8 mouse cellular contexts compared by ENCODE assay signal in the genomic region with DNA sequence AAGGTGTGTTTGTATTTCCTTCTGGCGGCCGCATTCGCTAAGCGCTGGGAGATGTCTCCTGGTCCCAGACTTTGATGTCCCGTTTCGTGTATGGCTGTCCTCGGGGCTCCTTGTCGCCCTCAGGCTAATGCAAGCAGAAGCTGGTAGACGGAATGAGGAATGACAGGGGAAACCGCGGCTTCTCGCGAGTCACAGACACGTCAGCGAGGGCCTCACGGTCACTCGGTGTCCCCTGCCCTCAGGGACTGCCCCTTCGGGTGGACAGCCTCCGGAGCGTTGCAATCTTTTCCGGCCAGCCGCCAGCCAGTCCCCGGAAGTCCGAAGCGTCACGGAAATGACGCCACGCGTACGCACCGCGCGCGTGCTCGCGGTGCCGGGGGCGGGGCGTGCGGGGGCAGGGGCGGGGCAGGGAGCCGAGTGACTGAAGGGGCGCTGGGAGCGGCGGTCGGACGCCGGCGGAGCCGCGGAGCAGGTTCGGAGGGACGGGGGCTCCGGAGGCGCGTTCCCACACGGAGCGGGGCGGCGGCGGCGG. TPM values are rescaled to one million over a fixed set of nuclear protein-coding genes. Genes with fewer than 3 reads are reported as not detected.
DNase-seq lines count a peak whose midpoint lies in the region; ATAC-seq and TF ChIP-seq lines count a peak whose summit lies in the region.

A gene (plus strand): TSS at position 376 of the 532 bp plus-strand sequence.

- intact Hi-C loops in left cerebral cortex, postnatal 36 days (cut with DNase I), result loop anchor here (1.0 kb wide), 1 partner anchor 51 kb away; no protein-coding TSS in a partner anchor

- no peaks in the 10 kb centered on the region for H3K36me3 ChIP-seq in embryonic facial prominence, embryonic 11.5 days (replicated peaks; ENCODE audit: control insufficient read depth, insufficient read depth, low read depth, low read length)
- no peaks in the 10 kb centered on the region for H3K36me3 ChIP-seq in intestine, postnatal 0 days (ENCODE audit: control insufficient read depth, insufficient read depth)
- H3K36me3 ChIP-seq in midbrain, embryonic 10.5 days, result no peaks in the 10 kb centered on the region

- peak; percentile 96 for DNase-seq in adrenal gland, postnatal 25 days
- DNase-seq in embryonic facial prominence, embryonic 11.5 days (ENCODE audit: low spot score), result peak; percentile 92
- DNase-seq in left cerebral cortex, postnatal 36 days (ENCODE audit: low spot score in 2 of 2), result peak; percentile 93
- DNase-seq in midbrain, embryonic 10.5 days (ENCODE audit: low spot score), result peak; percentile 95
- peak; percentile 84 to 88 for DNase-seq in right cerebral cortex, postnatal 36 days (ENCODE audit: low spot score in 2 of 2)
- DNase-seq in urinary bladder, postnatal 4 days (ENCODE audit: low spot score in 2 of 2), result peak; percentile 93 to 95

- peak within 1 kb of the TSS; percentile 69 for H3K4me2 ChIP-seq in embryonic facial prominence, embryonic 11.5 days (ENCODE audit: low read depth, low read length)
- peak within 1 kb of the TSS; percentile 72 for H3K4me2 ChIP-seq in intestine, postnatal 0 days (replicated peaks; ENCODE audit: low read depth)

- WGBS in embryonic facial prominence, embryonic 11.5 days, result under 1% methylated on average over 42 of the region's 62 CpGs
- WGBS in intestine, postnatal 0 days, result 0% methylated on average over 37 of the region's 62 CpGs
- under 1% methylated on average over 62 of the region's 62 CpGs for WGBS in midbrain, embryonic 10.5 days

- H3K9ac ChIP-seq in embryonic facial prominence, embryonic 11.5 days (replicated peaks; ENCODE audit: low read length), result peak within 1 kb of the TSS; percentile 83
- peak within 1 kb of the TSS; percentile 90 for H3K9ac ChIP-seq in intestine, postnatal 0 days (ENCODE audit: low read depth, low read length)

- H3K27me3 ChIP-seq in embryonic facial prominence, embryonic 11.5 days (ENCODE audit: control insufficient read depth, insufficient read depth, low read length), result no peaks in the 10 kb centered on the region
- H3K27me3 ChIP-seq in intestine, postnatal 0 days (replicated peaks; ENCODE audit: control insufficient read depth, insufficient read depth, low read length), result no peaks in the 10 kb centered on the region
- no peaks in the 10 kb centered on the region for H3K27me3 ChIP-seq in midbrain, embryonic 10.5 days (ENCODE audit: low read depth, poor library complexity, severe bottlenecking)

- no peaks in the 10 kb centered on the region for H3K9me3 ChIP-seq in embryonic facial prominence, embryonic 11.5 days (replicated peaks; ENCODE audit: control insufficient read depth, low read length)
- H3K9me3 ChIP-seq in intestine, postnatal 0 days (ENCODE audit: control insufficient read depth), result no peaks in the 10 kb centered on the region
- no peaks in the 10 kb centered on the region for H3K9me3 ChIP-seq in midbrain, embryonic 10.5 days (replicated peaks)

- no peaks in the 10 kb centered on the region for H3K4me1 ChIP-seq in embryonic facial prominence, embryonic 11.5 days (ENCODE audit: control insufficient read depth, insufficient read depth, low read length)
- H3K4me1 ChIP-seq in intestine, postnatal 0 days (replicated peaks; ENCODE audit: control insufficient read depth, insufficient read depth, low read length), result peaks cover 7% of the 10 kb centered on the region; the same call in 1 of the 2 replicates
- peaks cover 29% of the 10 kb centered on the region for H3K4me1 ChIP-seq in midbrain, embryonic 10.5 days

- TF ChIP-seq CTCF in intestine, postnatal 0 days (IDR thresholded peaks at IDR 0.05; ENCODE audit: low read depth), result no peak

- H3K27ac ChIP-seq in embryonic facial prominence, embryonic 11.5 days (replicated peaks; ENCODE audit: low read depth, low read length), result peak within 1 kb of the TSS; percentile 70
- peak within 1 kb of the TSS; percentile 92 for H3K27ac ChIP-seq in intestine, postnatal 0 days (ENCODE audit: low read depth, low read length)
- peak within 1 kb of the TSS; percentile 91 for H3K27ac ChIP-seq in midbrain, embryonic 10.5 days (replicated peaks)

- H3K4me3 ChIP-seq in embryonic facial prominence, embryonic 11.5 days (ENCODE audit: low read depth, low read length), result peak within 1 kb of the TSS; percentile 95
- H3K4me3 ChIP-seq in intestine, postnatal 0 days (ENCODE audit: low read depth, low read length), result peak within 1 kb of the TSS; percentile 72
- H3K4me3 ChIP-seq in midbrain, embryonic 10.5 days, result peak within 1 kb of the TSS; percentile 97

- peak; percentile 87 for ATAC-seq in embryonic facial prominence, embryonic 11.5 days (replicated peaks; ENCODE audit: insufficient number of reproducible peaks, low FRiP score, low TSS enrichment, low read depth)
- ATAC-seq in granulocyte monocyte progenitor cell, adult 5-6 weeks (replicated peaks; ENCODE audit: poor library complexity, severe bottlenecking), result peak; percentile 86
- peak; percentile 97 for ATAC-seq in intestine, postnatal 0 days

RNA-seq across cellular contexts. Expression of the gene that starts here (rescaled TPM):
- 37.2 and 47.9 TPM in 2 replicates for total RNA-seq in adrenal gland, postnatal 25 days (2021)
- 23.6 and 25.1 TPM in 2 replicates for polyA plus RNA-seq in embryonic facial prominence, embryonic 11.5 days (2014; fragmentation: Nextera tagmentation; extraction: Ambion mirVana)
- 12.8 and 18.8 TPM in 2 replicates for total RNA-seq in granulocyte monocyte progenitor cell, adult 5-6 weeks (2014; fragmentation: Nextera tagmentation)
- 11.3 and 24.0 TPM in 2 replicates for total RNA-seq in granulocyte monocyte progenitor cell, adult 5-6 weeks (2017)
- 21.1 and 21.9 TPM in 2 replicates for polyA plus RNA-seq in intestine, postnatal 0 days (2015; fragmentation: Nextera tagmentation; extraction: Ambion mirVana)
- total RNA-seq in left cerebral cortex, postnatal 36 days (2021), result 10 to 100 TPM; 58.6 to 59.7 TPM
- polyA plus RNA-seq in midbrain, embryonic 10.5 days (2016; fragmentation: Nextera tagmentation; extraction: Ambion mirVana), result 25.0 and 28.4 TPM in 2 replicates

Comparison
In these comparisons a context has a peak if more than half of its experiments do, and no peak if none do; other contexts are left out.
1. Peak in every context shown above with its lines: DNase-seq, ATAC-seq, H3K4me3 ChIP-seq and H3K27ac ChIP-seq.